Mouse (Mus musculus) MEL (cell line): ENCODE results near the gene Acrbp. TPM values are rescaled to one million over a fixed set of nuclear protein-coding genes. Genes with fewer than 3 reads are reported as not detected.
A peak's percentile ranks its signal among the peaks of the same experiment; 100 is the strongest.

Experiments used
- DNase-seq: peaks from one replicate; pipeline ENCODE4 v3.0.0; 2011; ENCODE audit warnings: low read depth, low spot score
- H3K27ac ChIP-seq: 2 replicates; pipeline ENCODE4 v1.5.1; 2012; ENCODE audit warnings: low read depth, mild to moderate bottlenecking, control low read depth, low read length, moderate library complexity; ENCODE audit not compliant: control insufficient read depth
- H3K27me3 ChIP-seq, 2 experiments: fragments of 150-350 bp in 1 of 2; sonication (generic) in 1 of 2; 2 replicates each; pipeline ENCODE4 v1.6.1; 2012; ENCODE audit warnings: low read length in 2 of 2, mild to moderate bottlenecking in 2 of 2, improper control_type of control experiment in 1 of 2, moderate library complexity in 1 of 2; ENCODE audit not compliant: insufficient read depth in 2 of 2, control insufficient read depth in 1 of 2
- H3K36me3 ChIP-seq, 2 experiments: 2 replicates each; pipeline ENCODE4 v1.6.1; 2012 to 2014; ENCODE audit warnings: low read length in 2 of 2, improper control_type of control experiment in 1 of 2, inconsistent platforms in 1 of 2, mild to moderate bottlenecking in 1 of 2; ENCODE audit not compliant: insufficient read depth in 2 of 2, control insufficient read depth in 1 of 2
- H3K4me1 ChIP-seq, 2 experiments: fragments of 150-350 bp in 1 of 2; sonication (generic) in 1 of 2; 2 replicates each; pipeline ENCODE4 v1.6.1; 2012; ENCODE audit warnings: low read length in 2 of 2, improper control_type of control experiment in 1 of 2, mild to moderate bottlenecking in 1 of 2; ENCODE audit not compliant: insufficient read depth in 2 of 2, control insufficient read depth in 1 of 2
- H3K4me3 ChIP-seq, 2 experiments: fragments of 150-350 bp in 1 of 2; sonication (generic) in 1 of 2; 2 replicates each; pipeline ENCODE4 v1.5.1; 2012; ENCODE audit warnings: low read depth in 2 of 2, low read length in 2 of 2, mild to moderate bottlenecking in 2 of 2, moderate library complexity in 2 of 2, control low read depth in 1 of 2, improper control_type of control experiment in 1 of 2; ENCODE audit not compliant: control insufficient read depth in 1 of 2, insufficient read depth in 1 of 2
- H3K79me2 ChIP-seq: 2 replicates; pipeline ENCODE4 v1.6.1; 2012; ENCODE audit warnings: mild to moderate bottlenecking, low read length, moderate library complexity; ENCODE audit not compliant: control insufficient read depth, poor library complexity, insufficient read depth
- H3K9ac ChIP-seq: 2 replicates; pipeline ENCODE4 v1.6.1; 2012; ENCODE audit warnings: low read depth, mild to moderate bottlenecking, control low read depth, low read length, moderate library complexity; ENCODE audit not compliant: control insufficient read depth, poor library complexity, severe bottlenecking
- H3K9me3 ChIP-seq: fragments of 150-350 bp; sonication (generic); replicated peaks from 2 replicates; pipeline ENCODE4 v1.6.1; 2012; ENCODE audit warnings: mild to moderate bottlenecking, low read length, improper control_type of control experiment, moderate library complexity; ENCODE audit not compliant: insufficient read depth
- CHD1 ChIP-seq: IDR thresholded peaks from 2 replicates; pipeline ENCODE4 v1.6.1; 2012; ENCODE audit warnings: low read depth, mild to moderate bottlenecking, inconsistent platforms, low read length, improper control_type of control experiment
- CTCF ChIP-seq, 3 experiments: IDR thresholded peaks in 2 of 3; conservative IDR thresholded peaks in 1 of 3; 2 replicates each; pipeline ENCODE4 v1.5.1; 2011 to 2012; ENCODE audit warnings: low read length in 3 of 3, low read depth in 2 of 3, mild to moderate bottlenecking in 2 of 3, improper control_type of control experiment in 1 of 3, inconsistent platforms in 1 of 3, mixed read lengths in 1 of 3, moderate library complexity in 1 of 3; ENCODE audit not compliant: control insufficient read depth in 1 of 3, insufficient read depth in 1 of 3, poor library complexity in 1 of 3, severe bottlenecking in 1 of 3
- E2F4 ChIP-seq: IDR thresholded peaks from 2 replicates; pipeline ENCODE4 v1.6.1; 2011; ENCODE audit warnings: low read depth, low read length, improper control_type of control experiment, borderline replicate concordance
- EP300 ChIP-seq, 2 experiments: IDR thresholded peaks; 2 replicates each; pipeline ENCODE4 v1.6.1; 2011; ENCODE audit warnings: improper control_type of control experiment in 2 of 2, low read length in 2 of 2, low read depth in 1 of 2, mild to moderate bottlenecking in 1 of 2
- ETS1 ChIP-seq: IDR thresholded peaks from 2 replicates; pipeline ENCODE4 v1.6.1; 2012; ENCODE audit warnings: low read depth, mild to moderate bottlenecking, inconsistent platforms, low read length, improper control_type of control experiment, moderate library complexity
- GABPA ChIP-seq: IDR thresholded peaks from 2 replicates; pipeline ENCODE4 v1.6.1; 2012; ENCODE audit warnings: low read depth, mild to moderate bottlenecking, inconsistent platforms, low read length, improper control_type of control experiment, moderate library complexity
- GATA1 ChIP-seq: IDR thresholded peaks from 2 replicates; pipeline ENCODE4 v1.6.1; 2011; ENCODE audit warnings: low read depth, low read length, improper control_type of control experiment
- HCFC1 ChIP-seq: IDR thresholded peaks from 2 replicates; pipeline ENCODE4 v1.6.1; 2012; ENCODE audit warnings: low read depth, mild to moderate bottlenecking, inconsistent platforms, low read length, improper control_type of control experiment, moderate library complexity
- JUND ChIP-seq: IDR thresholded peaks from 2 replicates; pipeline ENCODE4 v1.6.1; 2011; ENCODE audit warnings: low read depth, mild to moderate bottlenecking, improper control_type of control experiment, low read length
- KAT2A ChIP-seq: conservative IDR thresholded peaks from 2 replicates; pipeline ENCODE4 v1.6.1; 2012; ENCODE audit warnings: low read depth, low read length, improper control_type of control experiment, inconsistent platforms
- MAX ChIP-seq: IDR thresholded peaks from 2 replicates; pipeline ENCODE4 v1.6.1; 2011; ENCODE audit warnings: low read length, improper control_type of control experiment
- MAZ ChIP-seq: IDR thresholded peaks from 2 replicates; pipeline ENCODE4 v1.6.1; 2012; ENCODE audit warnings: low read depth, mild to moderate bottlenecking, inconsistent platforms, low read length, improper control_type of control experiment
- MEF2A ChIP-seq: IDR thresholded peaks from 2 replicates; pipeline ENCODE4 v1.6.1; 2014; ENCODE audit warnings: low read depth, mild to moderate bottlenecking, inconsistent platforms, low read length, improper control_type of control experiment; ENCODE audit not compliant: poor library complexity, insufficient replicate concordance, severe bottlenecking; ENCODE audit errors: extremely low read depth
- MXI1 ChIP-seq: IDR thresholded peaks from 2 replicates; pipeline ENCODE4 v1.6.1; 2011; ENCODE audit warnings: mild to moderate bottlenecking, low read depth, low read length, improper control_type of control experiment
- NELFE ChIP-seq: IDR thresholded peaks from 2 replicates; pipeline ENCODE4 v1.6.1; 2011; ENCODE audit warnings: low read depth, low read length, improper control_type of control experiment
- NRF1 ChIP-seq: IDR thresholded peaks from 2 replicates; pipeline ENCODE4 v1.6.1; 2014; ENCODE audit warnings: low read depth, mild to moderate bottlenecking, inconsistent platforms, low read length, improper control_type of control experiment, moderate library complexity; ENCODE audit not compliant: poor library complexity, insufficient read depth, severe bottlenecking
- POLR2A ChIP-seq, 2 experiments: IDR thresholded peaks; 2 replicates each; pipeline ENCODE4 v1.6.1; 2011 to 2012; ENCODE audit warnings: low read length in 2 of 2, mild to moderate bottlenecking in 2 of 2, control low read depth in 1 of 2, improper control_type of control experiment in 1 of 2, low read depth in 1 of 2, moderate library complexity in 1 of 2; ENCODE audit not compliant: control insufficient read depth in 1 of 2, insufficient read depth in 1 of 2, poor library complexity in 1 of 2
- POLR2AphosphoS2 ChIP-seq: IDR thresholded peaks from 2 replicates; pipeline ENCODE4 v1.6.1; 2011; ENCODE audit warnings: low read length, improper control_type of control experiment
- POLR2AphosphoS5 ChIP-seq: IDR thresholded peaks from 2 replicates; pipeline ENCODE4 v1.6.1; 2012; ENCODE audit warnings: low read depth, borderline replicate concordance, mild to moderate bottlenecking, inconsistent platforms, low read length, moderate library complexity, mixed read lengths
- RAD21 ChIP-seq: IDR thresholded peaks from 2 replicates; pipeline ENCODE4 v1.6.1; 2011; ENCODE audit warnings: mild to moderate bottlenecking, low read depth, low read length, improper control_type of control experiment
- RCOR1 ChIP-seq: IDR thresholded peaks from 2 replicates; pipeline ENCODE4 v1.6.1; 2012; ENCODE audit warnings: low read depth, mild to moderate bottlenecking, inconsistent platforms, low read length, improper control_type of control experiment
- SIN3A ChIP-seq: IDR thresholded peaks from 2 replicates; pipeline ENCODE4 v1.6.1; 2012; ENCODE audit warnings: low read length, improper control_type of control experiment, inconsistent platforms
- SMC3 ChIP-seq: IDR thresholded peaks from 2 replicates; pipeline ENCODE4 v1.6.1; 2011; ENCODE audit warnings: low read depth, low read length, improper control_type of control experiment
- TBP ChIP-seq: IDR thresholded peaks from 2 replicates; pipeline ENCODE4 v1.8.0; 2011; ENCODE audit warnings: low read depth, low read length, improper control_type of control experiment
- TCF12 ChIP-seq: IDR thresholded peaks from 2 replicates; pipeline ENCODE4 v1.6.1; 2014; ENCODE audit warnings: low read depth, mild to moderate bottlenecking, inconsistent platforms, low read length, improper control_type of control experiment, moderate library complexity
- USF1 ChIP-seq: IDR thresholded peaks from 2 replicates; pipeline ENCODE4 v1.6.1; 2014; ENCODE audit warnings: low read depth, mild to moderate bottlenecking, inconsistent platforms, low read length, improper control_type of control experiment, moderate library complexity
- ZC3H11A ChIP-seq: IDR thresholded peaks from 2 replicates; pipeline ENCODE4 v1.6.1; 2012; ENCODE audit warnings: low read depth, mild to moderate bottlenecking, inconsistent platforms, low read length, improper control_type of control experiment
- ZMIZ1 ChIP-seq: IDR thresholded peaks from 2 replicates; pipeline ENCODE4 v1.6.1; 2012; ENCODE audit warnings: low read depth, mild to moderate bottlenecking, inconsistent platforms, low read length, improper control_type of control experiment, moderate library complexity
- ZNF384 ChIP-seq: IDR thresholded peaks from 2 replicates; pipeline ENCODE4 v1.6.1; 2012; ENCODE audit warnings: low read depth, mild to moderate bottlenecking, inconsistent platforms, low read length, improper control_type of control experiment
- polyA plus RNA-seq, 2 experiments: library from polyadenylated mRNA; stranded (reverse) in 1 of 2; unstranded in 1 of 2; fragments of >175 nt in 1 of 2; fragments of >200 nt in 1 of 2; gene quantifications; 2 replicates each; pipeline versions ENCODE4 v1.2.1 to v1.2.4; 2012; ENCODE audit warnings: low replicate concordance in 2 of 2, low read depth in 1 of 2; ENCODE audit not compliant: insufficient read length in 2 of 2, insufficient read depth in 1 of 2, missing spikeins in 1 of 2
- total RNA-seq: library from RNA; depleted of rRNA; stranded (reverse); fragments of 300-350 nt; gene quantifications from 2 replicates; pipeline ENCODE4 v1.2.3, GENCODE M21; 2012

Gene Acrbp
- total and polyA plus RNA-seq, 3 experiments = 3.3 to 5.3 TPM; not detected in 1

- TF ChIP-seq POLR2AphosphoS5 (0 out of 2 replicates have a peak, but pooled peaks have one; percentile 44), ETS1 (peak; percentile 83), MAX (peak; percentile 91), TBP (peak; percentile 65; the same call in 1 of the 2 replicates), JUND (no peak), MXI1 (peak; percentile 97), RCOR1 (peak; percentile 88), POLR2A (IDR thresholded peaks at IDR 0.05; ENCODE audit: control insufficient read depth in 1 of 2, insufficient read depth in 1 of 2, low read depth in 1 of 2, low read length in 2 of 2, poor library complexity in 1 of 2) (peak in 1 of 2 experiments; percentile 75; a peak in 2 of 4 replicates)
- TF ChIP-seq, all 39 proteins: peak for 16
These were observed 21.8 kb downstream of the Acrbp start (continued) for GRCm38 (mm10) chr6:125071170-125071895.

- Histone ChIP-seq H3K9ac (peak overlapping the region; percentile 54), H3K9me3 (no peaks in the 10 kb centered on the region), H3K27ac (peak overlapping the region; percentile 95), H3K36me3 (peaks cover 0 to 9% of the 10 kb centered on the region in 2 experiments; a peak in 2 of 4 replicates), H3K4me1 (peaks cover 9 to 21% of the 10 kb centered on the region in 2 experiments), H3K79me2 (no peaks in the 10 kb centered on the region), H3K27me3 (no peaks in the 10 kb centered on the region)
- peak; percentile 75 for DNase-seq
- TF ChIP-seq RAD21 (no peak), ZMIZ1 (no peak), MEF2A (no peak), POLR2AphosphoS2 (no peak), POLR2A (IDR thresholded peaks at IDR 0.05; ENCODE audit: control insufficient read depth in 1 of 2, insufficient read depth in 1 of 2, low read depth in 1 of 2, low read length in 2 of 2, poor library complexity in 1 of 2) (no peak), CHD1 (no peak), NRF1 (no peak), ZC3H11A (no peak), EP300 (IDR thresholded peaks at IDR 0.05; ENCODE audit: low read depth in 1 of 2, low read length in 2 of 2) (no peak), MAX (no peak), JUND (no peak), SMC3 (no peak), ZNF384 (no peak), NELFE (peak; percentile 39; the same call in 1 of the 2 replicates), MAZ (peak; percentile 97), E2F4 (no peak), RCOR1 (no peak), TCF12 (peak; percentile 39; the same call in 1 of the 2 replicates), GATA1 (no peak), SIN3A (no peak), USF1 (no peak), KAT2A (no peak), GABPA (no peak), HCFC1 (no peak), CTCF (IDR thresholded peaks at IDR 0.05 in 2 of 3, conservative IDR thresholded peaks at IDR 0.05 in 1 of 3; ENCODE audit: control insufficient read depth in 1 of 3, insufficient read depth in 1 of 3, low read depth in 2 of 3, low read length in 3 of 3, poor library complexity in 1 of 3, severe bottlenecking in 1 of 3) (no peak)
- TF ChIP-seq, all 39 proteins: peak for 3
- H3K4me3 ChIP-seq = peak overlapping the region; percentile 52 to 54
These were observed 22.4 kb downstream of the Acrbp start for GRCm38 (mm10) chr6:125071896-125072279.
